Mouse (Mus musculus) kidney, postnatal 10 days (tissue): ENCODE measurements at regions not wholly inside any gene's neighbourhood (a gene's known extent, or its start where the extent isn't known, plus 50 kb on each side); places are given as distances from the start of the nearest gene placed in this dataset.

Experiments used
- DNase-seq: peaks from one replicate; pipeline ENCODE4 v3.0.0; 2021; ENCODE audit warnings: mixed read lengths

GRCm38 (mm10) chr8:92064175-92064821, 262.4 kb upstream of the Irx3 start:
- DNase-seq = no peak

GRCm38 (mm10) chr8:92063333-92063732, 261.5 kb upstream of the Irx3 start:
- no peak for DNase-seq

GRCm38 (mm10) chr8:92059471-92059870, 257.6 kb upstream of the Irx3 start:
- no peak for DNase-seq

GRCm38 (mm10) chr8:92058953-92059352, 257.1 kb upstream of the Irx3 start:
- DNase-seq = no peak

- no peak for DNase-seq
These were observed 256.0 kb upstream of the Irx3 start for GRCm38 (mm10) chr8:92057857-92058256.

- no peak for DNase-seq
These were observed 253.7 kb upstream of the Irx3 start for GRCm38 (mm10) chr8:92055590-92055989.

GRCm38 (mm10) chr8:92044695-92045094, 242.8 kb upstream of the Irx3 start:
- DNase-seq = no peak

- DNase-seq = no peak
These were observed 241.1 kb upstream of the Irx3 start for GRCm38 (mm10) chr8:92042951-92043350.

GRCm38 (mm10) chr8:92029954-92030353, 228.1 kb upstream of the Irx3 start:
- DNase-seq = no peak

- no peak for DNase-seq
These were observed 227.6 kb upstream of the Irx3 start for GRCm38 (mm10) chr8:92029516-92029915.

GRCm38 (mm10) chr8:92028308-92028707, 226.4 kb upstream of the Irx3 start:
- DNase-seq = no peak

GRCm38 (mm10) chr8:92024133-92024532, 222.3 kb upstream of the Irx3 start:
- DNase-seq = no peak

- no peak for DNase-seq
These were observed 219.7 kb upstream of the Irx3 start for GRCm38 (mm10) chr8:92021521-92021920.

- DNase-seq = no peak
These were observed 212.8 kb upstream of the Irx3 start for GRCm38 (mm10) chr8:92014704-92015103.

GRCm38 (mm10) chr8:92013183-92013582, 211.3 kb upstream of the Irx3 start:
- no peak for DNase-seq

GRCm38 (mm10) chr8:92010412-92010811, 208.5 kb upstream of the Irx3 start:
- DNase-seq = peak; percentile 40

- peak; percentile 41 for DNase-seq
These were observed 207.0 kb upstream of the Irx3 start for GRCm38 (mm10) chr8:92008616-92009610.

- no peak for DNase-seq
These were observed 203.2 kb upstream of the Irx3 start for GRCm38 (mm10) chr8:92005091-92005490.

GRCm38 (mm10) chr8:92004532-92004931, 202.7 kb upstream of the Irx3 start:
- no peak for DNase-seq

GRCm38 (mm10) chr8:92000368-92000767, 198.5 kb upstream of the Irx3 start:
- no peak for DNase-seq

GRCm38 (mm10) chr8:91999661-92000060, 197.8 kb upstream of the Irx3 start:
- no peak for DNase-seq

GRCm38 (mm10) chr8:91999189-91999588, 197.3 kb upstream of the Irx3 start:
- DNase-seq = no peak

GRCm38 (mm10) chr8:91997892-91998189, 196.0 kb upstream of the Irx3 start:
- no peak for DNase-seq
